Mouse (Mus musculus) adrenal gland, postnatal 36 days (tissue): Measurements from ENCODE around the gene Kansl2. TPM values are rescaled to one million over a fixed set of nuclear protein-coding genes. Genes with fewer than 3 reads are reported as not detected.
A peak's percentile ranks its signal among the peaks of the same experiment; 100 is the strongest.

Source experiments
- DNase-seq, 2 experiments: peaks; one replicate each; pipeline ENCODE4 v3.0.0; 2021; ENCODE audit warnings: mixed read lengths in 1 of 2
- long read RNA-seq, 2 experiments: library from polyadenylated mRNA; stranded (forward); transcript quantifications; one replicate each; pipeline ENCODE4 v2.0.0; 2021; ENCODE audit warnings: borderline sequencing depth in 2 of 2
- total RNA-seq, 2 experiments: library from RNA; stranded (reverse); gene quantifications; 2 replicates each; pipeline ENCODE4 v1.2.3; 2021

Gene Kansl2
- total RNA-seq, result 10 to 100 TPM; 88.0 to 91.3 TPM
- long read RNA-seq, experiment 1, transcript Kansl2-202 (10 exons, 2,324 nt), result minor isoform, 19 of 298 reads
- long read RNA-seq, experiment 1, transcript Kansl2-204 (10 exons, 3,596 nt), result major isoform, 176 of 298 reads
- long read RNA-seq, experiment 1, partial matches to known transcripts, result 38 of 298 reads
- long read RNA-seq, experiment 1, other reads (novel, unspliced or antisense), result 65 of 298 reads
- long read RNA-seq, experiment 2, transcript Kansl2-202 (10 exons, 2,324 nt), result minor isoform, 9 of 98 reads
- long read RNA-seq, experiment 2, transcript Kansl2-204 (10 exons, 3,596 nt), result major isoform, 56 of 98 reads
- long read RNA-seq, experiment 2, partial matches to known transcripts, result 11 of 98 reads
- long read RNA-seq, experiment 2, other reads (novel, unspliced or antisense), result 22 of 98 reads

GRCm38 (mm10) chr15:98533881-98534627, at the start of gene Kansl2:
Kansl2 (minus strand) TSS chr15:98534264.
- DNase-seq, result peak; percentile 97 to 98

GRCm38 (mm10) chr15:98582996-98583395, 48.9 kb upstream of the Kansl2 start:
- no peak for DNase-seq

- peak in 1 of 2 experiments; percentile 41 for DNase-seq
Observed at GRCm38 (mm10) chr15:98582410-98582809, 48.3 kb upstream of the Kansl2 start.

GRCm38 (mm10) chr15:98579795-98580464, 45.9 kb upstream of the Kansl2 start:
- DNase-seq, result peak; percentile 67 to 77

- no peak for DNase-seq
Observed at GRCm38 (mm10) chr15:98579310-98579709, 45.2 kb upstream of the Kansl2 start.

GRCm38 (mm10) chr15:98573293-98573692, 39.2 kb upstream of the Kansl2 start:
- no peak for DNase-seq

- DNase-seq, result no peak
Observed at GRCm38 (mm10) chr15:98570873-98571538, 36.9 kb upstream of the Kansl2 start, which contains the start of the genes Ccnt1 and 4930415O20Rik. Ccnt1 (minus strand) TSS chr15:98570923. 4930415O20Rik (plus strand) TSS chr15:98571004.

GRCm38 (mm10) chr15:98569795-98570365, 35.8 kb upstream of the Kansl2 start:
- no peak for DNase-seq

- peak; percentile 22 to 44 for DNase-seq
Observed at GRCm38 (mm10) chr15:98569216-98569615, 35.2 kb upstream of the Kansl2 start.

GRCm38 (mm10) chr15:98568256-98569033, 34.4 kb upstream of the Kansl2 start:
- DNase-seq, result peak; percentile 44 to 54

- DNase-seq, result peak; percentile 99 to 100
Observed at GRCm38 (mm10) chr15:98567278-98568134, 33.4 kb upstream of the Kansl2 start.

- DNase-seq, result no peak
Observed at GRCm38 (mm10) chr15:98566973-98567277, 32.9 kb upstream of the Kansl2 start.

- DNase-seq, result no peak
Observed at GRCm38 (mm10) chr15:98557186-98557585, 23.1 kb upstream of the Kansl2 start.

GRCm38 (mm10) chr15:98555881-98556280, 21.8 kb upstream of the Kansl2 start:
- no peak for DNase-seq

- no peak for DNase-seq
Observed at GRCm38 (mm10) chr15:98552758-98553157, 18.7 kb upstream of the Kansl2 start.

- no peak for DNase-seq
Observed at GRCm38 (mm10) chr15:98546843-98547242, 12.8 kb upstream of the Kansl2 start.

- no peak for DNase-seq
Observed at GRCm38 (mm10) chr15:98545151-98545550, 11.1 kb upstream of the Kansl2 start.

GRCm38 (mm10) chr15:98543341-98543740, 9.3 kb upstream of the Kansl2 start:
- peak in 1 of 2 experiments; percentile 24 for DNase-seq

- no peak for DNase-seq
Observed at GRCm38 (mm10) chr15:98541064-98541463, 7.0 kb upstream of the Kansl2 start.

- no peak for DNase-seq
Observed at GRCm38 (mm10) chr15:98537923-98538322, 3.9 kb upstream of the Kansl2 start.
